In genomic region chr1:134646963-134647282, GRCm38 (mm10) we compare ENCODE assay signal across 8 mouse cellular contexts. TPM values are rescaled to one million over a fixed set of nuclear protein-coding genes. Genes with fewer than 3 reads are reported as not detected.
DNase-seq lines count a peak whose midpoint lies in the region; ATAC-seq and TF ChIP-seq lines count a peak whose summit lies in the region.

No protein-coding gene starts in this region.

- under 1% methylated on average over 28 of the region's 28 CpGs for WGBS in kidney, adult 2 months
- 2% methylated on average over 28 of the region's 28 CpGs for WGBS in embryonic facial prominence, embryonic 10.5 days
- WGBS in hindbrain, embryonic 14.5 days, result under 1% methylated on average over 26 of the region's 28 CpGs
- 1% methylated on average over 28 of the region's 28 CpGs for WGBS in midbrain, embryonic 12.5 days

- peak overlapping the region; percentile 77 for H3K4me2 ChIP-seq in hindbrain, embryonic 14.5 days (replicated peaks)
- peak overlapping the region; percentile 85 for H3K4me2 ChIP-seq in midbrain, embryonic 12.5 days (replicated peaks)

- H3K9ac ChIP-seq in hindbrain, embryonic 14.5 days, result peak overlapping the region; percentile 54; the same call in 1 of the 2 replicates
- H3K9ac ChIP-seq in midbrain, embryonic 12.5 days (replicated peaks), result peak overlapping the region; percentile 45; the same call in 1 of the 2 replicates

- peaks cover 2% of the 10 kb centered on the region; the same call in 1 of the 2 replicates for H3K4me1 ChIP-seq in kidney, adult 2 months (ENCODE audit: control insufficient read depth, insufficient read depth, low read length)
- H3K4me1 ChIP-seq in embryonic facial prominence, embryonic 10.5 days, result peaks cover 26% of the 10 kb centered on the region
- peaks cover 7% of the 10 kb centered on the region; the same call in 1 of the 2 replicates for H3K4me1 ChIP-seq in hindbrain, embryonic 14.5 days (replicated peaks; ENCODE audit: control insufficient read depth, insufficient read depth, low read length)
- H3K4me1 ChIP-seq in midbrain, embryonic 12.5 days, result peaks cover 30% of the 10 kb centered on the region

- ATAC-seq in hindbrain, embryonic 14.5 days (ENCODE audit: low FRiP score), result no peak
- ATAC-seq in midbrain, embryonic 12.5 days (ENCODE audit: low FRiP score, low read depth), result peak; percentile 53; the same call in 1 of the 2 replicates

- intact Hi-C loops in left cerebral cortex, postnatal 14 days (cut with DNase I), result loop anchor here (5.0 kb wide), 1 partner anchor 60 kb away; no protein-coding TSS in a partner anchor

- DNase-seq in kidney, adult 2 months, result no peak
- DNase-seq in kidney, adult 18-20 months, result no peak
- DNase-seq in embryonic facial prominence, embryonic 10.5 days (ENCODE audit: low spot score), result peak; percentile 54
- no peak for DNase-seq in hindbrain, embryonic 14.5 days (ENCODE audit: low spot score)
- no peak for DNase-seq in right cerebral cortex, postnatal 14 days
- DNase-seq in left cerebral cortex, postnatal 14 days (ENCODE audit: low spot score in 2 of 2), result no peak
- no peak for DNase-seq in embryo, embryonic 10 days (ENCODE audit: low spot score)

- H3K4me3 ChIP-seq in kidney, adult 2 months (ENCODE audit: insufficient read depth, low read depth, low read length), result peak overlapping the region; percentile 42
- peak overlapping the region; percentile 61 for H3K4me3 ChIP-seq in embryonic facial prominence, embryonic 10.5 days
- H3K4me3 ChIP-seq in hindbrain, embryonic 14.5 days (replicated peaks; ENCODE audit: low read length), result peak overlapping the region; percentile 37
- peak overlapping the region; percentile 48 for H3K4me3 ChIP-seq in midbrain, embryonic 12.5 days

- no peak for TF ChIP-seq POLR2A in kidney, adult 2 months (IDR thresholded peaks at IDR 0.05; ENCODE audit: low read depth, low read length)

- TF ChIP-seq CTCF in kidney, adult 2 months (conservative IDR thresholded peaks at IDR 0.05; ENCODE audit: insufficient read depth, insufficient read length, low read depth, low read length), result no peak

- H3K27ac ChIP-seq in kidney, adult 2 months (ENCODE audit: insufficient read depth, low read depth, low read length), result no peak overlapping the region
- no peak overlapping the region; the same call in 1 of the 2 replicates for H3K27ac ChIP-seq in embryonic facial prominence, embryonic 10.5 days (replicated peaks)
- no peak overlapping the region for H3K27ac ChIP-seq in hindbrain, embryonic 14.5 days
- H3K27ac ChIP-seq in midbrain, embryonic 12.5 days (replicated peaks), result no peak overlapping the region

- no peaks in the 10 kb centered on the region for H3K36me3 ChIP-seq in kidney, adult 2 months (ENCODE audit: control insufficient read depth, insufficient read depth, low read length)
- H3K36me3 ChIP-seq in embryonic facial prominence, embryonic 10.5 days (replicated peaks), result no peaks in the 10 kb centered on the region
- no peaks in the 10 kb centered on the region for H3K36me3 ChIP-seq in hindbrain, embryonic 14.5 days (replicated peaks; ENCODE audit: control insufficient read depth, insufficient read depth)
- no peaks in the 10 kb centered on the region for H3K36me3 ChIP-seq in midbrain, embryonic 12.5 days

- H3K9me3 ChIP-seq in embryonic facial prominence, embryonic 10.5 days, result no peaks in the 10 kb centered on the region
- H3K9me3 ChIP-seq in hindbrain, embryonic 14.5 days (ENCODE audit: control insufficient read depth, low read length), result no peaks in the 10 kb centered on the region
- no peaks in the 10 kb centered on the region for H3K9me3 ChIP-seq in midbrain, embryonic 12.5 days

- peaks cover 1% of the 10 kb centered on the region; the same call in 1 of the 2 replicates for H3K27me3 ChIP-seq in kidney, adult 2 months (replicated peaks; ENCODE audit: control insufficient read depth, insufficient read depth, low read length)
- peaks cover 98% of the 10 kb centered on the region for H3K27me3 ChIP-seq in embryonic facial prominence, embryonic 10.5 days (replicated peaks; ENCODE audit: low read depth, poor library complexity, severe bottlenecking)
- peaks cover 50% of the 10 kb centered on the region for H3K27me3 ChIP-seq in hindbrain, embryonic 14.5 days (ENCODE audit: control insufficient read depth, insufficient read depth, low read length)
- H3K27me3 ChIP-seq in midbrain, embryonic 12.5 days, result peaks cover 87% of the 10 kb centered on the region

RNA-seq across cellular contexts. Expression of gene Syt2, which starts 0.4 kb away (rescaled TPM):
- polyA plus RNA-seq in kidney, adult 2 months (2012; rRNA removed), result 0.10 and 1.1 TPM in 2 replicates
- 3.6 and 3.8 TPM in 2 replicates for polyA plus RNA-seq in embryonic facial prominence, embryonic 10.5 days (2016; fragmentation: Nextera tagmentation; extraction: Ambion mirVana)
- 10.1 and 10.5 TPM in 2 replicates for polyA plus RNA-seq in hindbrain, embryonic 14.5 days (2014; fragmentation: Nextera tagmentation; extraction: Ambion mirVana)
- polyA plus RNA-seq in midbrain, embryonic 12.5 days (2016; fragmentation: Nextera tagmentation; extraction: Ambion mirVana), result 2.7 and 3.5 TPM in 2 replicates
- total RNA-seq in left cerebral cortex, postnatal 14 days (2021), result 10 to 100 TPM; 35.2 to 36.0 TPM
